In the genomic region with DNA sequence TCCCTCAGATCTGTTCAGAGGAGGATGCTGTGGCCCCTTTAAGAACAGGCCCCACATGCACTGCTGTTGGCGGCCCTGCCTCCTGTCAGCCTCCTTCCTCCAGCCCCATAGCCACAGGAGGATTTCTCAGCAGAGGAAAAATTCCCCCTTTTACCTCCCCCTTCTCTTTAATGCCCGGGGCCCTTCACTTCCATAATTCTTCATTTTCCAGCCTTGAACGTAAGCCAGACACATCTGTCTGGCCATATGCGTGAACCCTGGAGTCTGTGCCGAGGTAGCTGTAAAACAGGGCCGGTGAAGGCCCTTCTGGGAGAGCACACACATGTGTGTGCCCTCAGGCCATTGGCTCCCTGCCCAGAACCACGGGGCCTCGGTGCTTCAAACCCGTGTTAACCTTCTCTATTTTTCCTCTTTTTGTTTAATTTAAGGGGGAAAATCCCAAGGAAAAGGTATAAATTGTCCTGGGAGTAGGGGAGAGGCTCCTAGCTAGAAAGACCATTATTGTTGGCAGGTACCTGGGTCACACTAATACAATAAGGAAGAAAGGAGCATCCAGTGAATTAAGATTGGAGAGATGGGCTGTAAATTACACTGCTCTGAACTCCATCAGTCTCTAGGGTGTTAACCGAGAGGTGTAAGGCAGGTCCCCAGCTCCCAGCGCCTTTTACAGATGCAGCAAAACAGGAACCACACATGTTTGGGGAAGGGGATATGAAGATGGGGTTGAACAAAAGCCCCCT, we compare ENCODE assay signal across 9 mouse cellular contexts. TPM values are rescaled to one million over a fixed set of nuclear protein-coding genes. Genes with fewer than 3 reads are reported as not detected.
A peak's percentile ranks its signal among the peaks of the same experiment; 100 is the strongest.
DNase-seq lines count a peak whose midpoint lies in the region; ATAC-seq and TF ChIP-seq lines count a peak whose summit lies in the region.
"Had no signal": no experiment of that assay in that cellular context is flagged by ENCODE, and none has a peak within 500 bp of the region (broad histone marks: within the 10 kb centered on the region; RNA-seq: fewer than 3 reads in every experiment).

No protein-coding gene starts in this region.

- peak overlapping the region; percentile 63 for H3K27ac ChIP-seq in heart, embryonic 11.5 days (ENCODE audit: low read depth, low read length)
- H3K27ac ChIP-seq in liver, embryonic 11.5 days (ENCODE audit: low read depth, low read length), result peak overlapping the region; percentile 42; the same call in 1 of the 2 replicates
- peak overlapping the region; percentile 88 for H3K27ac ChIP-seq in stomach, postnatal 0 days (replicated peaks)
- H3K27ac ChIP-seq: liver, embryonic 14.5 days had no signal

- peaks cover 24% of the 10 kb centered on the region for H3K4me1 ChIP-seq in heart, embryonic 11.5 days (ENCODE audit: control insufficient read depth, insufficient read depth, low read length)
- peaks cover 9% of the 10 kb centered on the region for H3K4me1 ChIP-seq in liver, embryonic 11.5 days (replicated peaks; ENCODE audit: control insufficient read depth, insufficient read depth, low read length)
- peaks cover 10% of the 10 kb centered on the region for H3K4me1 ChIP-seq in stomach, postnatal 0 days (replicated peaks; ENCODE audit: control insufficient read depth, insufficient read depth)

- no peak for TF ChIP-seq POLR2A in brain, embryonic 14.5 days (IDR thresholded peaks at IDR 0.05; ENCODE audit: borderline replicate concordance, extremely low read depth, insufficient read depth, insufficient read length, poor library complexity, severe bottlenecking)

- DNase-seq in heart, postnatal 25 days (ENCODE audit: low spot score), result no peak
- peak; percentile 81 for DNase-seq in brain, embryonic 14.5 days (ENCODE audit: low read depth)
- peak; percentile 54 for DNase-seq in heart, postnatal 4 days
- DNase-seq in liver, embryonic 11.5 days (ENCODE audit: low spot score), result no peak
- peak; percentile 63 for DNase-seq in stomach, postnatal 0 days (ENCODE audit: low spot score)
- no peak for DNase-seq in layer of hippocampus, postnatal 36 days
- DNase-seq in T-cell, adult 2 months (ENCODE audit: low spot score), result no peak

- 0 out of 2 replicates have a peak, but pooled peaks have one; percentile 24 for ATAC-seq in heart, embryonic 11.5 days (replicated peaks; ENCODE audit: insufficient number of reproducible peaks, low FRiP score, low TSS enrichment)
- no peak for ATAC-seq in liver, embryonic 11.5 days (replicated peaks; ENCODE audit: low FRiP score)
- peak; percentile 49 for ATAC-seq in stomach, postnatal 0 days (ENCODE audit: low FRiP score, low TSS enrichment)

- no peak overlapping the region for H3K4me2 ChIP-seq in heart, embryonic 11.5 days
- H3K4me2 ChIP-seq in liver, embryonic 11.5 days, result no peak overlapping the region
- 0 out of 2 replicates have a peak overlapping the region, but pooled peaks have one; percentile 11 for H3K4me2 ChIP-seq in stomach, postnatal 0 days (replicated peaks; ENCODE audit: low read depth)

- H3K36me3 ChIP-seq in heart, embryonic 11.5 days (ENCODE audit: control insufficient read depth, insufficient read depth, low read length), result peaks cover 6% of the 10 kb centered on the region
- peaks cover 13% of the 10 kb centered on the region for H3K36me3 ChIP-seq in liver, embryonic 11.5 days (ENCODE audit: control insufficient read depth, insufficient read depth, low read length)
- no peaks in the 10 kb centered on the region for H3K36me3 ChIP-seq in stomach, postnatal 0 days (ENCODE audit: control insufficient read depth, insufficient read depth, low read length)

- H3K27me3 ChIP-seq in heart, embryonic 11.5 days (ENCODE audit: control insufficient read depth, insufficient read depth, low read length), result no peaks in the 10 kb centered on the region
- H3K27me3 ChIP-seq in liver, embryonic 11.5 days (replicated peaks; ENCODE audit: control insufficient read depth, insufficient read depth, low read length), result no peaks in the 10 kb centered on the region
- H3K27me3 ChIP-seq in stomach, postnatal 0 days (ENCODE audit: control insufficient read depth, insufficient read depth, low read length), result no peaks in the 10 kb centered on the region

- no peaks in the 10 kb centered on the region for H3K9me3 ChIP-seq in heart, embryonic 11.5 days (replicated peaks; ENCODE audit: control insufficient read depth, low read length)
- H3K9me3 ChIP-seq in liver, embryonic 11.5 days (ENCODE audit: control insufficient read depth, low read length), result no peaks in the 10 kb centered on the region
- no peaks in the 10 kb centered on the region for H3K9me3 ChIP-seq in stomach, postnatal 0 days (ENCODE audit: control insufficient read depth, low read length)

- TF ChIP-seq CTCF in brain, embryonic 14.5 days (IDR thresholded peaks at IDR 0.05; ENCODE audit: borderline replicate concordance, extremely low read depth, insufficient read depth, insufficient read length), result no peak
- TF ChIP-seq CTCF in stomach, postnatal 0 days (IDR thresholded peaks at IDR 0.05; ENCODE audit: low read depth), result no peak

- TF ChIP-seq EP300 in stomach, postnatal 0 days (optimal IDR thresholded peaks at IDR 0.05), result no peak

- peak overlapping the region; percentile 39 for H3K9ac ChIP-seq in heart, embryonic 11.5 days (ENCODE audit: low read depth, low read length)
- H3K9ac ChIP-seq in liver, embryonic 11.5 days (ENCODE audit: low read depth, low read length), result no peak overlapping the region
- H3K9ac ChIP-seq in stomach, postnatal 0 days (ENCODE audit: low read length), result 0 out of 2 replicates have a peak overlapping the region, but pooled peaks have one; percentile 3
- H3K9ac ChIP-seq: liver, embryonic 14.5 days had no signal

- H3K4me3 ChIP-seq in heart, embryonic 11.5 days (ENCODE audit: low read depth, low read length), result no peak overlapping the region
- no peak overlapping the region for H3K4me3 ChIP-seq in liver, embryonic 11.5 days (ENCODE audit: low read depth, low read length)
- H3K4me3 ChIP-seq in stomach, postnatal 0 days (ENCODE audit: low read depth, low read length), result no peak overlapping the region

- intact Hi-C loops in heart, postnatal 25 days (cut with DNase I), result no loop called here

- WGBS in heart, embryonic 11.5 days (ENCODE audit: insufficient replicate concordance), result 53% methylated on average over 11 of the region's 11 CpGs
- WGBS in liver, embryonic 11.5 days, result 63% methylated on average over 11 of the region's 11 CpGs
- WGBS in stomach, postnatal 0 days, result 14% methylated on average over 11 of the region's 11 CpGs

RNA-seq across cellular contexts. Expression of a gene that starts 22.0 kb away (rescaled TPM):
- 2.5 and 3.0 TPM in 2 replicates for polyA plus RNA-seq in heart, embryonic 11.5 days (2014; fragmentation: Nextera tagmentation; extraction: Ambion mirVana)
- total RNA-seq in heart, postnatal 25 days (2021), result 10 to 100 TPM; 15.3 to 19.2 TPM
- polyA plus RNA-seq in brain, embryonic 14.5 days (2012; rRNA removed), result 8.3 and 11.7 TPM in 2 replicates
- 10 to 100 TPM; 42.6 to 49.5 TPM for total RNA-seq in heart, postnatal 4 days (2021)
- polyA plus RNA-seq in liver, embryonic 11.5 days (2014; fragmentation: Nextera tagmentation; extraction: Ambion mirVana), result 2.7 and 3.2 TPM in 2 replicates
- 6.6 and 8.2 TPM in 2 replicates for polyA plus RNA-seq in stomach, postnatal 0 days (2015; fragmentation: Nextera tagmentation; extraction: Ambion mirVana)
- 1 to 10 TPM; 2.8 to 3.6 TPM for total RNA-seq in layer of hippocampus, postnatal 36 days (2021)

RNA-seq across cellular contexts. Expression of a gene that starts 31.4 kb away (rescaled TPM):
- polyA plus RNA-seq in heart, embryonic 11.5 days (2014; fragmentation: Nextera tagmentation; extraction: Ambion mirVana), result 23.4 and 24.6 TPM in 2 replicates
- total RNA-seq in heart, postnatal 25 days (2021), result 1 to 10 TPM; 6.0 to 6.1 TPM
- 20.0 and 23.8 TPM in 2 replicates for polyA plus RNA-seq in brain, embryonic 14.5 days (2012; rRNA removed)
- total RNA-seq in heart, postnatal 4 days (2021), result 1 to 10 TPM; 8.1 to 8.7 TPM
- polyA plus RNA-seq in liver, embryonic 11.5 days (2014; fragmentation: Nextera tagmentation; extraction: Ambion mirVana), result 24.9 and 32.1 TPM in 2 replicates
- 19.3 and 20.2 TPM in 2 replicates for polyA plus RNA-seq in stomach, postnatal 0 days (2015; fragmentation: Nextera tagmentation; extraction: Ambion mirVana)
- 10 to 100 TPM; 18.0 to 19.9 TPM for total RNA-seq in layer of hippocampus, postnatal 36 days (2021)

RNA-seq across cellular contexts. Expression of a gene that starts 43.8 kb away (rescaled TPM):
- 16.5 and 21.0 TPM in 2 replicates for polyA plus RNA-seq in heart, embryonic 11.5 days (2014; fragmentation: Nextera tagmentation; extraction: Ambion mirVana)
- total RNA-seq in heart, postnatal 25 days (2021), result 1 to 10 TPM; 7.4 to 9.0 TPM
- 19.3 and 23.9 TPM in 2 replicates for polyA plus RNA-seq in brain, embryonic 14.5 days (2012; rRNA removed)
- total RNA-seq in heart, postnatal 4 days (2021), result 10 to 100 TPM; 15.0 to 17.4 TPM
- polyA plus RNA-seq in liver, embryonic 11.5 days (2014; fragmentation: Nextera tagmentation; extraction: Ambion mirVana), result 30.3 and 34.0 TPM in 2 replicates
- polyA plus RNA-seq in stomach, postnatal 0 days (2015; fragmentation: Nextera tagmentation; extraction: Ambion mirVana), result 15.2 and 15.8 TPM in 2 replicates
- total RNA-seq in layer of hippocampus, postnatal 36 days (2021), result 10 to 100 TPM; 33.4 to 33.9 TPM

RNA-seq across cellular contexts. Expression of a gene that starts 46.3 kb away (rescaled TPM):
- 12.7 and 16.8 TPM in 2 replicates for polyA plus RNA-seq in heart, embryonic 11.5 days (2014; fragmentation: Nextera tagmentation; extraction: Ambion mirVana)
- 1 to 10 TPM; 9.7 to 9.8 TPM for total RNA-seq in heart, postnatal 25 days (2021)
- polyA plus RNA-seq in brain, embryonic 14.5 days (2012; rRNA removed), result 6.6 and 12.1 TPM in 2 replicates
- 10 to 100 TPM; 20.3 to 23.2 TPM for total RNA-seq in heart, postnatal 4 days (2021)
- 1.7 and 2.9 TPM in 2 replicates for polyA plus RNA-seq in liver, embryonic 11.5 days (2014; fragmentation: Nextera tagmentation; extraction: Ambion mirVana)
- 2.1 and 2.9 TPM in 2 replicates for polyA plus RNA-seq in stomach, postnatal 0 days (2015; fragmentation: Nextera tagmentation; extraction: Ambion mirVana)
- 100 to 1,000 TPM; 103 to 107 TPM for total RNA-seq in layer of hippocampus, postnatal 36 days (2021)

Comparison
In these comparisons a context has a peak if more than half of its experiments do, and no peak if none do; other contexts are left out.
1. DNase-seq: peak in brain, embryonic 14.5 days (single experiment), heart, postnatal 4 days (single experiment) and stomach, postnatal 0 days (single experiment); none in heart, postnatal 25 days (single experiment), liver, embryonic 11.5 days (single experiment), layer of hippocampus, postnatal 36 days (0 of 2) and T-cell, adult 2 months (single experiment).
2. Peak in every context shown above with its lines, with median percentiles within 50 percentile points of each other: H3K27ac ChIP-seq.